Mouse (Mus musculus): ENCODE measurements around the gene Trank1. TPM values are rescaled to one million over a fixed set of nuclear protein-coding genes. Genes with fewer than 3 reads are reported as not detected.
A peak's percentile ranks its signal among the peaks of the same experiment; 100 is the strongest.

Trank1 gene
- polyA plus RNA-seq, 1 experiment from 2014 or later = 20.7 TPM

DNA sequence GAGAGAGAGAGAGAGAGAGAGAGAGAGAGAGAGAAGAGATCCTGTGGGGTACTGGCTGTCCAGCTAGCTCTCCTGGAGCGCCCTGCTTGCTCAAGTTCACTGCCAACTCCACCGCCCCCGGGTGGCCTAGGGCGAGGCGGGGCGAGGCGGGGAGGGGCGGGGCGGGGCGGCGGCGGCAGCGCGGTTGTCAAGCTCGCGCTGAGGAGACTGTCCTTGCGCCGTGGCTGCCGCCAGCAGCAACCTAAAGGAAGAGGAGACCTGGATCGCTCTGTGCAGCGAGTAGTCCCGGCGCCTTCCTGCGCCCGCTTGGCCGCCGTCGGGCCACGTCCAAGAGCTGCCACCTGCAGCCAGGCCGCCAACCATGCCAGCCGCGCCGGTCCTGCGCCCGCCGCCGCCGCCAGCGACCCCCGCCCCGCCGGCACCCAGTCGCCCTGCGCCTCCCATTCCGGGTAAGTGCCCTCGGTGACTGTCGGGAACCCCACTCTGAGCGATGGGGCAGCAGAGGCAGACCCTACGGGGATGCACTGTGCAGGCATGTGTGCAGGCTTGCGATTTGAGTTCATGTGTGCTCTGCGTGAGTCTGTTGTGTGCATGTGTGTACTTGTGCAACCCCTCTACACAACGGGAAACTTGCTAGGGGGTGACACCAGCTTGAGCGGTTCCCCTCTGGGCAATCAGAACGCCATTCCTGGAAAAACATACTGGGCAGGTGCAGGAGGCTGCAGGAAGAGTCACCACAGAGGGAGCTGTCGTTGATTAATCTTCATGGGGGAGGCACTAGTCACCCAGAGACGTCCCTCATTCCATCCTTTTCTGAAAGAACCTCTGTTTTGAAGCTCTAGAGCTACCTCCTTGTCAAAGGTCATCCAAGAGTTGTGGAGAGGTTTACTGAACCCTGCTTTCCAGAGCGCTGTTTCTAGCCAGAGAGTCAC, 127.6 kb downstream of the Trank1 start, which contains the start of gene Dclk3:
Gene Dclk3, plus strand, starts transcription at position 178 of the 932 bp plus-strand sequence.
- H3K27me3 ChIP-seq (ENCODE audit: control insufficient read depth, insufficient read depth, low read depth, low read length) = peaks cover 7% of the 10 kb centered on the region
- H3K4me1 ChIP-seq (ENCODE audit: control insufficient read depth, insufficient read depth, low read length) = peaks cover 5% of the 10 kb centered on the region; the same call in 1 of the 2 replicates
- H3K27ac ChIP-seq (ENCODE audit: low read length) = no peak within 1 kb of the TSS
- peak; percentile 58 for ATAC-seq
- peak within 1 kb of the TSS; percentile 52 for H3K4me3 ChIP-seq (ENCODE audit: low read depth, low read length)
- H3K9ac ChIP-seq (ENCODE audit: low read depth, low read length) = peak within 1 kb of the TSS; percentile 67
- peak within 1 kb of the TSS; percentile 63 for H3K4me2 ChIP-seq (ENCODE audit: low read length)
- no peaks in the 10 kb centered on the region for H3K9me3 ChIP-seq (replicated peaks; ENCODE audit: control insufficient read depth, low read length, poor library complexity, severe bottlenecking)
- 2% methylated on average over 52 of the region's 57 CpGs for WGBS
- no peaks in the 10 kb centered on the region for H3K36me3 ChIP-seq (ENCODE audit: control insufficient read depth, insufficient read depth, low read length)

DNA sequence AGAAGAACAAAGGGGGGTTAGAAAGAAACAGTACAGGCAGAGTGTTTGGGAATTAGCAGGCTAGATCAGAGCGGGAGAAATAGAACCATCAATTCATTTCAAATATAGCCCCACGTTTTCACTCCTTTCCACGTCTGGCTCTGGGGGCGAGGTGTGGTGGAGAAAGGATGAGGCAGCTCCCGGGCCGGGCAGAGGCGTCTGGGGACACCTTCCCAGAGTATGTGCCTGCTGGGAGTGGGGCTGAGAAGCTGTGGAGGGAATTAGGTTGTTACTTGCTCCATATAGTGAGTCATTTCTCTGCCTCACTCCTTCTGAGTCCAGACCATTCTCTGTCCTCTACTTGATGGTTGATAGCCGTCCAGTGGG, 128.3 kb downstream of the Trank1 start:
- H3K9me3 ChIP-seq (replicated peaks; ENCODE audit: control insufficient read depth, low read length, poor library complexity, severe bottlenecking) = no peaks in the 10 kb centered on the region
- H3K9ac ChIP-seq (ENCODE audit: low read depth, low read length) = peak overlapping the region; percentile 67; the same call in 1 of the 2 replicates
- peak overlapping the region; percentile 63 for H3K4me2 ChIP-seq (ENCODE audit: low read length)
- H3K4me1 ChIP-seq (ENCODE audit: control insufficient read depth, insufficient read depth, low read length) = peaks cover 5% of the 10 kb centered on the region; the same call in 1 of the 2 replicates
- H3K27me3 ChIP-seq (ENCODE audit: control insufficient read depth, insufficient read depth, low read depth, low read length) = peaks cover 7% of the 10 kb centered on the region
- no peak overlapping the region for H3K27ac ChIP-seq (ENCODE audit: low read length)
- no peaks in the 10 kb centered on the region for H3K36me3 ChIP-seq (ENCODE audit: control insufficient read depth, insufficient read depth, low read length)
- peak overlapping the region; percentile 52 for H3K4me3 ChIP-seq (ENCODE audit: low read depth, low read length)
- ATAC-seq = no peak
- 51% methylated on average over 8 of the region's 8 CpGs for WGBS

DNA sequence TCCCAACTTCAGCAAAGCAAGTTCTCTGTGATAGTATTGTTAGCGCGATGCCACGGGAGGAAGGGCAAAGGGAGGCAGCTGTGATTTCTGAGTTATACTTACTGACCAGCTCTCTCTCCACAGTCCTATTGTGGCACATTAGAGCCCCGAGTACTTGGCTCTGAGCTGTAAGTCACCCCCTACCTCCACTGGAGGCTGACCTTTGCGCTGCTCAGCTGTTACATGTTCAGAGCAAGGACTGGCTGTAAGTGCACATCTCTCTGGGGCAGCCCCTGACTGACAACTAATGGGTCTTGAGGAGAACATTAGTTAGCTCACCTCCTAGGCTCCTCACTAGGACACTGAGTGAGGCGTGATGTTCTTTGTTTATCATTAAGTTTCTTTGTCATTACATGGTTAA, 128.9 kb downstream of the Trank1 start:
- Histone ChIP-seq H3K9me3 (replicated peaks; ENCODE audit: control insufficient read depth, low read length, poor library complexity, severe bottlenecking) (no peaks in the 10 kb centered on the region), H3K9ac (ENCODE audit: low read depth, low read length) (no peak overlapping the region), H3K27me3 (ENCODE audit: control insufficient read depth, insufficient read depth, low read depth, low read length) (peaks cover 7% of the 10 kb centered on the region), H3K4me3 (ENCODE audit: low read depth, low read length) (no peak overlapping the region; the same call in 1 of the 2 replicates), H3K4me1 (ENCODE audit: control insufficient read depth, insufficient read depth, low read length) (peaks cover 5% of the 10 kb centered on the region; the same call in 1 of the 2 replicates), H3K36me3 (ENCODE audit: control insufficient read depth, insufficient read depth, low read length) (no peaks in the 10 kb centered on the region), H3K4me2 (ENCODE audit: low read length) (peak overlapping the region; percentile 63; the same call in 1 of the 2 replicates), H3K27ac (ENCODE audit: low read length) (no peak overlapping the region)
- WGBS = 82% methylated on average over 6 of the region's 6 CpGs
- ATAC-seq = no peak

DNA sequence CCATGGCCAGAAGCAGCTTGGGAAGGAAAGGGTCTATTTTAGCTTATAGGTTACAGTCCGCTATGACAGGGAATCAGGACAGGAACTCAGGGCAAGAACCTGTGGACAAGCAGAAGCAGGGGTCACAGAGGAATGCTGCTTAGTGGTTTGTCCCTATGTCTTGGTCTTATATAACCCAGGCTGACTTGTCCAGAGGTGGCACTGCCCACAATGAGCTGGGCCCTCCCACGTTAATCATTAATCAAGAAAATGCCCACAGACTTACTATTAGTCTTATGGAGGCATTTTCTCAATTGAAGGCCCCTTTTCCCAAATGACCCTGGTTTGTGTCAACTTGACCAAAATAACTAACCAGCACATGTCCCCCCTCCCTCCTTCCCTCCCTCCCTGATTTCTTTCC, 129.6 kb downstream of the Trank1 start:
- Histone ChIP-seq H3K27ac (ENCODE audit: low read length) (no peak overlapping the region), H3K9ac (ENCODE audit: low read depth, low read length) (no peak overlapping the region), H3K9me3 (replicated peaks; ENCODE audit: control insufficient read depth, low read length, poor library complexity, severe bottlenecking) (no peaks in the 10 kb centered on the region), H3K4me3 (ENCODE audit: low read depth, low read length) (no peak overlapping the region), H3K4me2 (ENCODE audit: low read length) (no peak overlapping the region), H3K36me3 (ENCODE audit: control insufficient read depth, insufficient read depth, low read length) (no peaks in the 10 kb centered on the region), H3K27me3 (ENCODE audit: control insufficient read depth, insufficient read depth, low read depth, low read length) (peaks cover 7% of the 10 kb centered on the region), H3K4me1 (ENCODE audit: control insufficient read depth, insufficient read depth, low read length) (peaks cover 5% of the 10 kb centered on the region; the same call in 1 of the 2 replicates)
- no peak for ATAC-seq
- WGBS = 83% methylated on average over 2 of the region's 2 CpGs

Other genes with a start within 250 kb of the Trank1 start
- gene Lrrfip2, start 194.1 kb upstream of the Trank1 start, polyA plus RNA-seq (2015; fragmentation: Nextera tagmentation; extraction: Ambion mirVana) = 44.3 and 52.4 TPM in 2 replicates
- gene Mlh1, start 39.9 kb upstream of the Trank1 start, polyA plus RNA-seq (2015; fragmentation: Nextera tagmentation; extraction: Ambion mirVana) = 27.3 and 31.0 TPM in 2 replicates
- gene Epm2aip1, start 39.8 kb upstream of the Trank1 start, polyA plus RNA-seq (2015; fragmentation: Nextera tagmentation; extraction: Ambion mirVana) = 71.7 and 74.6 TPM in 2 replicates
- 7.0 and 7.5 TPM in 2 replicates for gene Dclk3, start 127.3 kb downstream of the Trank1 start, polyA plus RNA-seq (2015; fragmentation: Nextera tagmentation; extraction: Ambion mirVana)